Mouse (Mus musculus) gastrocnemius, postnatal 25 days (tissue): ENCODE results near the gene Sirt5. TPM values are rescaled to one million over a fixed set of nuclear protein-coding genes. Genes with fewer than 3 reads are reported as not detected.

ENCODE experiments used
- DNase-seq: peaks from one replicate; pipeline ENCODE4 v3.0.0; 2022
- total RNA-seq, 2 experiments: library from RNA; stranded (reverse); gene quantifications; 1 replicate in 1 of 2; 2 replicates in 1 of 2; pipeline ENCODE4 v1.2.3; 2021

Sirt5 gene
- total RNA-seq, 2 experiments from 2014 or later = 16.3 to 21.4 TPM

DNA sequence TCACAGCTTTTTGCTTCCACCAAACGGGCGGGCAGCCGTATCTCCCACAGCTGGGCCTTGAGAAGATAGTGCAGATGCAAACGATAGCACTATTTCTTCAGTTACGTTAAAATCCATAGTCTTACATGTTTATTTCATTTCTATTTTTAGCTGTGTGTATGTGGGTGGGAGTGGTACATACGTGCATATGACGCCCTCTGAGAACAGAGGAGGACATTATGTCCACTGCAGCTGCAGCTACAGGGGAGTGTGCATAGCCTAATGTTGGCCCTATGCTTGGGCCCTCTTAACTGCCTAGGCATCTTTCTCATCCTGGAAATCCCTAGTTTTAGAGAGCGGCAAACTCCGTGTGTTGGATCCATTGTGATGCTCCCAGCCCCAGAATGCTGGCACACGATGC is 8.9 kb downstream of the Sirt5 start:
- no peak for DNase-seq

- no peak for DNase-seq
These were observed 9.7 kb downstream of the Sirt5 start for GRCm38 (mm10) chr13:43374918-43375432.

DNA sequence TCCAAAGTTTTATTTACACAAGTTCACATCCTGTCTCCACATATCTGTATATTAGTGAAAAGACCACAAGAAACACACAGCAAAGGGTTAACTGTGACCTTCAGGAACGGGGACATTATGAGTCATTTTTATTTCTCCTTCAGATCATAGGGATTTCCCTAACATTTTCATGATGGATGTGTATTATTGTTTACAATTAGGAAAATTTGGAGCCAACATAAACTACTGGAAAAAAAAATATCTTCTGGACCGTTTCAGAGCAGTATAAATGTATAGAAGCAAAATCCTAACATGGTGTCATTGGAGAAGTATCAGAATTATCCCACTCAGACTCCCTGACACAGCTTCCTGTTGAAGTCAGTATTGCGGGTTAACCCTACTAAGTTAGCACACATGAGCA is 14.7 kb downstream of the Sirt5 start:
- DNase-seq = no peak

DNA sequence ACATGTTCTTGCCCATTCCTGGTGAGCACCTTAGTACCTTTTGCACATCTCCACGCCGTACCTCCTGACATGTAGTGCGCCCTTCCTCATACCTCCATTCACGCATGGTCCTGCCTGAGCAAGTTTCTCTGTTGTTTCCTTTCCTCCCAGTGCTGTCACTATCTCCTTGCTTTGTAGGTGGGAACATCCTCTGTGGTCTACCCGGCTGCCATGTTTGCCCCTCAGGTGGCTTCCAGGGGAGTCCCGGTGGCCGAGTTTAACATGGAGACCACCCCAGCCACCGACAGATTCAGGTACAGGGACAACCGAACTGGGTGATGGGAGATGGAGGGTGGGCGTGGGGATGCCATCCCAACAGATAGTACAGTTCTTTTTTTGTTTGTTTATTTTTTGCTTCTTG is 20.0 kb downstream of the Sirt5 start:
- no peak for DNase-seq

DNA sequence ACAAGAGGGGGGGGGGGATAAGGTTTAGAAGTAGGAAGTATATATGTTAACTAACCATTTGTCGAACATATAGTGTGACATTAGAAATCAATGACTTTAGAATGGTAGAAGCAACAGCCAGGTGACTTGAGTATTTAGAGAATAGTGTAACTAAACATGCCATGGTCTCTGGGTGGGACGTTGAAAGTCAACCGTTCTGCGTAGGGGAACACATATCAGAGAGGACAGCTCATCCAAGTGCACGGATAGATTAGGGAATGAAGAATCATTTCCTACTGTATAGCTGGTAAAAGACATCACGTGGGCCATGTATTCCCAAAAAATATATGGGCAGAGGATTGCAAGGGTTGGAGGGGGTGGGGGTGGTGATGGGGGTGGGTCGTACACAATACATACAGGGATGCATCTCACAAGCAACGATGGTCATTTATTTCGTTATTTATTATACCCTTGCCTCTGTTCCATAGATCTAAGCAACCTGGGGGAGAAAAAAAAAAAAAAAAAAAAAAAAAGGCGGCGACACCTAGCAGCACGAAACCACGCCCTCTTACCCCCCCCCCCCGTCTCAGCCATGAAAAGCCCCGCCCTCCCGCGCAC is 32.5 kb downstream of the Sirt5 start:
- no peak for DNase-seq

GRCm38 (mm10) chr13:43398297-43399080 is 33.2 kb downstream of the Sirt5 start, which contains the start of gene Nol7:
TSS of gene Nol7 (plus strand) at chr13:43398390.
- peak; percentile 91 for DNase-seq

DNA sequence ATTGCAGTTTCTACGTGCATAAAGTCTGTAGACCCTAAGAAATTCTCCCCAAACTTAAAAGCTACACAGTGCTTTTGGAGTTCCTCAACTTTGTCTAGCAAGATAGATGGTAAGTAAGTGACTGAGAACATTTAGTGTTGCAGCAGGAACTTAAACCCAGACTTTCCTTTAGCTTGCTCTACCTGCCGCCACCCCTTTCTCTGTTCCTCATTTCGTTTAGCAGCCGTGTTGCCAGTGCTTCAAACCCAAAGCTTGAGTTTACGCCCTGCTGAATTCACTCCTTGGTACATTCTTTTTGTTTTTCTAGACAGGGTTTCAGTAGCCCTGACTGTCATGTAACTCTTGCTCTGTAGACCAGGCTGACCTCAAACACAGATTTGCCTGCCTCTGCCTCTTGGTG is 34.3 kb downstream of the Sirt5 start:
- no peak for DNase-seq

DNA sequence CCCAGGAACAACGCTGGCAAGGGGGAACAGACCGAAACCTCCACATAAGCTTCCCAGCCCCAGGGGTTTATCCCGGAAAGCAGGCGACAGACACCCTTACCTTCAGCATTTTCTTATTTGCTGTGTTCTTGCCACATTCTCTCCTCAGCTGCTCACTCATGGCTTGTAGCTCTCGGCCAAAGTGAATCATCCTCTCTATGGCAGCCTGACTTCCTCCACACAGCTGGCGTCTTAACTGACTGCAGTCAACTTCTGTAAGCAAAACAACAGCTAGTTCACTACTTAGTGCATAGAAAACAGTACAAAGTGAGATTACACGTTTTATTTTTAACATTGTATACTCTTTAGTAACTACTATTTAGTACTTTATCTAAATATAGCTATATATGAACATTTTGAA is 47.0 kb downstream of the Sirt5 start:
- DNase-seq = no peak

GRCm38 (mm10) chr13:43413611-43414010 is 48.3 kb downstream of the Sirt5 start:
- DNase-seq = no peak

DNA sequence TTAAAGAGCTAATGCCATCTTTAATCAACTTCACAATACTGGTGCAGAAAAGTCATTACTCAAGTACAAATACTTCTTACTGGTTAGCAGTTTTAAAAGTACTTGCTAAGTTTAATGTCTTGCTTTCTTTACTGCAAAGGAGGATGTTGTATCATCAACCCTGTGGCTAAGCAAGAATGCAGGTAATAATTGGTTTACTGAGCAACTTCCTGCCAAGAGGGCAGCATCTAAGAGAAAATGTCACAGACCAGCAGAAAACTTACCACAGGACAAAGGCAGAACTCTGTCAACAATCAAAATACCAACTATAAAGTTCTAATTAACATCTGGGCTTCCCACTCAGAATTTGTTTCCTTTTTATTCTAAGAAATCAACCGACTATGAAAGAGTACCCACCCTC is 50.0 kb downstream of the Sirt5 start:
- DNase-seq = no peak

DNA sequence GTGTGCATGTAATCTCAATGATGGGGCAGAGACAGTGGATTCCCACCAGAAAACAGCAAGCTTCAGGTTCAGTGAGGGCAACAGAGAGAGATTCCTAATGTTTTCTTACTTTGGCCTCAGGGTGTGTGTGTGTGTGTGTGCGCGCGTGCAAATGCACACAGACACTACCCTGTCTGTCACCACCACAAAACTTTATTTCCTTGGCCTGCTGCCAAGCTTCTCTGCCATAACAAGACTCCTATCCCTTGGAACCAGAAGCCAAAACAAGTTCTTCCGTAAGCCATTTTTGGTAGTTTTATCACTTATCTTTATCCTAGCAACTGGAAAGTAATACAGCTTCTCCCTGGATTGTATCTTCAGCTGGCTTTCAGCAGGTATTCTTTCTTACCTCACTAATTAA is 63.1 kb downstream of the Sirt5 start:
- no peak for DNase-seq

DNA sequence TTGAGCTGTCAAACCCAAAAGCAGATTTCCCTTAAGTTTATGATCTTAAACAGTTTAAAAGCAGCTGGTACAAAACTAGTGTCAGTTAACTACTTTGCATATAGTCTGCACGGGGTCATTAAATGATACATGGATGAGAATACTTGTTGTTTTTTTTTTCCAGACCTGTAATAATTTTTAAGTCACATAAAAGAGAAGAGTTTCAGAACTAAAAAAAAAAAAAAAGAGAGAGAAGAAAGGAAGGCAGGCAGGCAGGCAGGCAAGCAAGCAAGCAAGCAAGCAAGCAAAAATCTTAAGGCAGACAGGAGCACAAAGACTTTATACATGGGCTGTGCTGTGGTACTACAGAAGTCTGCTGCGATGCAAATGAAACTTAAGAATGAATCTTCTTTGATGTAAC is 68.1 kb downstream of the Sirt5 start:
- DNase-seq = no peak

- DNase-seq = no peak
These were observed 75.1 kb downstream of the Sirt5 start for GRCm38 (mm10) chr13:43440376-43440775.

DNA sequence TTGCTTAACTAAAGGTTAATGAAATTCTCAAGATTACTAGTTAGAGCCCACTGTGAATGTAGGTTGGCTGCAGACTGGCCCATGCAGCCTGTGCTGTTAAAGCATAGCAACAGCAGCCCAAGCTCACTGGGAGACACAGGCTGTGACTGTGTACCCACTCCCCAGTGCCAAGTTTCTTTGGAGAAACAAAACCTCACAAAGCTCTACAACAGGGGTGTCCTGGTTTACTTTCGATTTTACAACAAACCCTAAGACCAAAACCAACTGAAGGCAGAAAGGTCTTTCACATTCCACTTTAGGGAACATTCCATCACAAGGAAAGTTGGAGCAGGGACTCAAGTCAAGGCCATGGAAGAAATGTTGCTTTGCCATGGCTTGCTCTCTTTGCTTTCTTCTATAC is 77.3 kb downstream of the Sirt5 start:
- no peak for DNase-seq

GRCm38 (mm10) chr13:43443706-43444105 is 78.4 kb downstream of the Sirt5 start:
- no peak for DNase-seq

DNA sequence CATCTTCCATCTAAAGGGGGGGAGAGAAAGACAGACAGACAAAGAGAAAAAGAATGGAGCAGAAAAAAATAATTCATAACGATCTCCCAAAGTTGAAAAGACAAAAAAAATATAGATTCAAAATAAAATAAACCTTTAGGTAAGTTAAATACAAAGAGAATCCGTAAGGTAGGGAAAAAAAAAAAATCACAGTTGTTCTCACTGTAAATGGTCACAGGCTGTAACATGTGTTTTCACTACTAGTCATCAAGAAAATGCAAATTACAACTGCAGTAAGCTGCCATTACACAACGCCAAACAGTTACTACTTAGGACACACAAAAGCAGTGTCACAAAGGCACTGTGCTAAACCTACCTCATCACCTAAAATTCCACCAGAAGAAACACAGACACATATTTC is 79.4 kb downstream of the Sirt5 start:
- no peak for DNase-seq

Other genes with a start within 250 kb of the Sirt5 start
- 10 to 100 TPM; 21.2 to 25.8 TPM for gene Tbc1d7, start 194.0 kb upstream of the Sirt5 start, total RNA-seq
- 1 to 10 TPM; 5.6 to 6.5 TPM for gene Gfod1, start 61.3 kb upstream of the Sirt5 start, total RNA-seq
- 100 to 1,000 TPM; 108 to 109 TPM for gene Nol7, start 32.9 kb downstream of the Sirt5 start, total RNA-seq
- gene Ranbp9, start 115.8 kb downstream of the Sirt5 start, total RNA-seq = 10 to 100 TPM; 34.0 to 38.1 TPM
- gene Mcur1, start 194.7 kb downstream of the Sirt5 start, total RNA-seq = 10 to 100 TPM; 26.5 to 28.7 TPM